Mouse (Mus musculus): ENCODE data around the gene Zfp422. TPM values are rescaled to one million over a fixed set of nuclear protein-coding genes. Genes with fewer than 3 reads are reported as not detected.

Zfp422 gene
- polyA plus RNA-seq, 1 experiment, result 31.5 TPM

- TF ChIP-seq CTCF (IDR thresholded peaks at IDR 0.05; ENCODE audit: low read depth, low read length), result no peak
- TF ChIP-seq POLR2A (IDR thresholded peaks at IDR 0.05; ENCODE audit: borderline replicate concordance, low read depth, low read length), result no peak
- H3K4me3 ChIP-seq (ENCODE audit: insufficient read depth, low read length), result no peak overlapping the region
- H3K27ac ChIP-seq (ENCODE audit: insufficient read depth, low read depth, low read length), result no peak overlapping the region
- peaks cover 11% of the 10 kb centered on the region for H3K4me1 ChIP-seq (ENCODE audit: control insufficient read depth, insufficient read depth, low read length)
Observed at GRCm38 (mm10) chr6:116651437-116652118, 22.8 kb upstream of the Zfp422 start.

DNA sequence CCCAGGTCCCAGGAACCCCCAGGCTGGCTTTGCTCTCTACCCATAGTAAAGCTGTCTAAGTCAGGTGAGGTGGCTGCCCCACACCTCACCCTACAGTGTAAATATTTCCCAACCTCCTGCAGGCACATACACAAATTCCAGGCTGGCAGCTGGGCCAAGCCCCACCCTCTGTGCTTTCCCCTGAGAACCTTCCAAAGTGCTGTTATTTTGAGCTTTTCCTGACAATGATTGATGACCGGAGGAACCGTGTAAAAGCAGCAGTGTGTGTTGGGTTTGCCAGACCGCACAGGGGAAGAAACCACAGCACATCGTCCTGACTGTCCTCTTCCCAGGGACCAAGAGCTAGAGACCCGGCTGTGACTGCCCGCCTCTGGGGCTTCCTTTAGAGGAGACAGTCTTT, 21.6 kb upstream of the Zfp422 start, which contains the start of gene Depp1:
TSS of gene Depp1 (plus strand) at position 204 of the 400 bp plus-strand sequence.
- no peak within 1 kb of the TSS for H3K27ac ChIP-seq (ENCODE audit: insufficient read depth, low read depth, low read length)
- H3K4me3 ChIP-seq (ENCODE audit: insufficient read depth, low read length), result no peak within 1 kb of the TSS
- H3K4me1 ChIP-seq (ENCODE audit: control insufficient read depth, insufficient read depth, low read length), result peaks cover 7% of the 10 kb centered on the region
- TF ChIP-seq POLR2A (IDR thresholded peaks at IDR 0.05; ENCODE audit: borderline replicate concordance, low read depth, low read length) (no peak), CTCF (IDR thresholded peaks at IDR 0.05; ENCODE audit: low read depth, low read length) (no peak)

DNA sequence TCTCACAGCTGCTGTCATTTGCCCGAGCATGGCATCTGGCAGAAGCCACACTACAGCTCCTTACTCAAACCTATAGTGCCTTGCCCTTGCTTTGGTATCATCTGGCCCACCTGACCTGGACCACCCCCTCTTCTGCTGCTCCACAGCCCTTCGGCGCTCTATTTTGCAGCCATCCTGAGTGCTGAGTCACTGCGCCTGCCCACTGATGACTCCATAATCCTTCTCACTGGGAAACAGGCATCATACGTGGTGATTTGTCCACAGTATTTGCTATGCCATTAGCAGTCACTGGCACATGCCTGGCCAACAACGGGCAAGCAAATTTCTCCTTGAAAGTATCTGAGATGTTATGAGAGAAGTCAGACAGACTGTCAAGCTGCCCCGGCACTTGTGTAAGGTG, 21.0 kb upstream of the Zfp422 start:
- H3K27ac ChIP-seq (ENCODE audit: insufficient read depth, low read depth, low read length), result no peak overlapping the region
- H3K4me3 ChIP-seq (ENCODE audit: insufficient read depth, low read length), result no peak overlapping the region
- peaks cover 5% of the 10 kb centered on the region for H3K4me1 ChIP-seq (ENCODE audit: control insufficient read depth, insufficient read depth, low read length)
- no peak for TF ChIP-seq CTCF (IDR thresholded peaks at IDR 0.05; ENCODE audit: low read depth, low read length)
- no peak for TF ChIP-seq POLR2A (IDR thresholded peaks at IDR 0.05; ENCODE audit: borderline replicate concordance, low read depth, low read length)

DNA sequence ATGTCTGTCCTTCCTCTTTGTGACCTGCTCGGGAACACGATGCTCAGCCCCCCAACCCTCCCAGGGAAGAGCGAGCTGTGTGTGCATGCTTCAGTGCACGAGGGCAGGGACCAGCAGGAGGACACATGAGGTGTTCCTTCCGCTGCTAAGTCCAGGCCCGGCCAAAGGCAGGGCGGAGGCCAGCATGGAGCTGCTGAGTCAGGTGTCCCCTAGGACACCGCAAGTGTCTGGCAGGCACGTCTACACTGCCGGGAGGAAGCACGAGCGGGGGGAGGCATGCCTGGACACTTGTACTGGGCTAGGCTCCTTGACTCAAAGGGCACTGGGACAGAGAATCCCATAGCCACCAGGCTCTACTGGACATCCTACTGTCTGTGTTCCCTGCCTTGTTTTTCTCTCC, 19.0 kb upstream of the Zfp422 start:
- no peak overlapping the region for H3K4me3 ChIP-seq (ENCODE audit: insufficient read depth, low read length)
- H3K27ac ChIP-seq (ENCODE audit: insufficient read depth, low read depth, low read length), result no peak overlapping the region
- TF ChIP-seq CTCF (IDR thresholded peaks at IDR 0.05; ENCODE audit: low read depth, low read length) (no peak), POLR2A (IDR thresholded peaks at IDR 0.05; ENCODE audit: borderline replicate concordance, low read depth, low read length) (no peak)
- 0 out of 2 replicates have a peak, but pooled peaks cover 3% of the 10 kb centered on the region for H3K4me1 ChIP-seq (ENCODE audit: control insufficient read depth, insufficient read depth, low read length)

DNA sequence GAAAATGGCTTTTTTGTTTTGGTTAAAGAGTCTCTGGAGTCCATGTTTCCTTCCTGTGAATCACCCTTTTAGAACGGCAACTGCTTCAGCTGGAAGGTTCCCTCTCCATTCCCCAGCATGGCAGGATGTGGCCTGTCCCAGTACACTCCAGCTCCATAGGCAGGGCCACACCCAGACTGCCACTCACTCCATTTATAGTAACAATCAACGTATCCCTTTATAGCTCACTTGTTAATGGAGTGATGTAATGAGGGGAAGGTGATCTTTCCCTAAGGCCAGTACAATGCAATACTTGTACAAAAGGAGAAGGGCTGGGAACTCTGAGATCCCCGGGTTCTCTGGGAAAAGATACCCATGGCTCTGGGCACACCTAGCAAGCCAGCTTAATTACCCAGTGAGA, 15.5 kb upstream of the Zfp422 start:
- TF ChIP-seq POLR2A (IDR thresholded peaks at IDR 0.05; ENCODE audit: borderline replicate concordance, low read depth, low read length) (no peak), CTCF (IDR thresholded peaks at IDR 0.05; ENCODE audit: low read depth, low read length) (no peak)
- Histone ChIP-seq H3K4me1 (ENCODE audit: control insufficient read depth, insufficient read depth, low read length) (0 out of 2 replicates have a peak, but pooled peaks cover 3% of the 10 kb centered on the region), H3K27ac (ENCODE audit: insufficient read depth, low read depth, low read length) (no peak overlapping the region), H3K4me3 (ENCODE audit: insufficient read depth, low read length) (no peak overlapping the region)

DNA sequence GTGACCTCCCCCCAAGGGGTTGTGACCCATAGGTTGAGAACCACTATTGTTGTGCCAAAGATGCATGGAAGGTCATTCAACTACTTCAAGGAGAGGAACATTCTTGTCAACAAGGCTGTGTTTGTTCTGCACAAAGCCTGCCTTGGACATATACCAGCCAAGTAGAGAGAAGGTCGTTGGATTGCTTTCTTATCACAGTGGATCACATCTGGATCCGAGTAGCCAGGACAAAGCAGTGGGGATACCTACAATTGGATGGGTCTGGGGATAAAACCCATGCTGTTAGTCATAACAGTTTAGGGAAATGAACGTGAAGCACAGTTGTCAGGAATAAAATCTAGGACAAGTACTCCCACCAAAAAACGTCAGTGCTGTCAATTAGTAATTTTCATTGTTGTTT, 15.1 kb upstream of the Zfp422 start:
- H3K4me1 ChIP-seq (ENCODE audit: control insufficient read depth, insufficient read depth, low read length), result 0 out of 2 replicates have a peak, but pooled peaks cover 3% of the 10 kb centered on the region
- TF ChIP-seq CTCF (IDR thresholded peaks at IDR 0.05; ENCODE audit: low read depth, low read length) (no peak), POLR2A (IDR thresholded peaks at IDR 0.05; ENCODE audit: borderline replicate concordance, low read depth, low read length) (no peak)
- H3K4me3 ChIP-seq (ENCODE audit: insufficient read depth, low read length), result no peak overlapping the region
- H3K27ac ChIP-seq (ENCODE audit: insufficient read depth, low read depth, low read length), result no peak overlapping the region

GRCm38 (mm10) chr6:116642942-116643341, 14.1 kb upstream of the Zfp422 start:
- H3K27ac ChIP-seq (ENCODE audit: insufficient read depth, low read depth, low read length), result no peak overlapping the region
- no peak overlapping the region for H3K4me3 ChIP-seq (ENCODE audit: insufficient read depth, low read length)
- TF ChIP-seq CTCF (IDR thresholded peaks at IDR 0.05; ENCODE audit: low read depth, low read length) (no peak), POLR2A (IDR thresholded peaks at IDR 0.05; ENCODE audit: borderline replicate concordance, low read depth, low read length) (no peak)
- 0 out of 2 replicates have a peak, but pooled peaks cover 3% of the 10 kb centered on the region for H3K4me1 ChIP-seq (ENCODE audit: control insufficient read depth, insufficient read depth, low read length)

DNA sequence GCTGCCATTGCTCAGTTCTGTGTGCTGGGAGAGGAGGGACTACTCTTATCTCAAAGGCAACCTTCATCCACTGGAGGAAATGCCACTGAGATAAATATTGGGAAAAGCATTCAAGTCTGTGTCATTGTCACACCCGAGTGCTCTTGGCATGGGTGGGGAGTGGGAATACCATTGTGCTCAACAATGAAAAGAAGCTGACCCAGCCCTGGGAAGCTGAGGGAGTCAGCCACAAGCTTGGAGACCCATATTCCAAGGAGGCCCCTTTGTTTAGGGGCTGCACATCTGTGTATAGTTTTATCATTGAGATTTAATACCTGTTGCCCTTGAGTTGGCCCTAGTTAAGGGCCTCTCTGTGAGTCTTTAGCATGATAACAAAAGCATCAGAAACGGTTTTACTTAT, 10.9 kb upstream of the Zfp422 start:
- H3K4me1 ChIP-seq (ENCODE audit: control insufficient read depth, insufficient read depth, low read length), result peaks cover 20% of the 10 kb centered on the region
- no peak overlapping the region for H3K27ac ChIP-seq (ENCODE audit: insufficient read depth, low read depth, low read length)
- H3K4me3 ChIP-seq (ENCODE audit: insufficient read depth, low read length), result no peak overlapping the region
- TF ChIP-seq CTCF (IDR thresholded peaks at IDR 0.05; ENCODE audit: low read depth, low read length), result no peak
- no peak for TF ChIP-seq POLR2A (IDR thresholded peaks at IDR 0.05; ENCODE audit: borderline replicate concordance, low read depth, low read length)

DNA sequence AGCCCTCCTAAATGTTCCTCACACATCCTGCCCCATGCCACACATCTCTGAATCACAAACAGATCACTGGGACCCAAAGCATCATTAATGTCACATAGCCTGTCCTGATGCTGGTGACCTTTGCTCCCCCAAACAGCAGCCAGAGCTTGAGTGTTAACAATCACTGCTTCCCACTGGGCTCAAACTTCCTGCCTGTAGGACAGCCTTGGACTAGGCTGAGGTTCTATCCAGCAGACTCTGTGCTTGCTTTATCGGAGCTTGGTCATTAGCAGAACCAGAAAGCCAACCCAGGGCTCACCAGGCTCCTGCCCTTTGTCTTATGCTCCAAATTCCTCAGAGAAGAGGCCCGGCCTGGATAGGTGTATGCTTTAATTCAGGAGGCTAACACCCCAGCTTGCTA, 10.1 kb upstream of the Zfp422 start:
- Histone ChIP-seq H3K4me3 (ENCODE audit: insufficient read depth, low read length) (no peak overlapping the region), H3K27ac (ENCODE audit: insufficient read depth, low read depth, low read length) (no peak overlapping the region), H3K4me1 (ENCODE audit: control insufficient read depth, insufficient read depth, low read length) (peaks cover 18% of the 10 kb centered on the region)
- TF ChIP-seq POLR2A (IDR thresholded peaks at IDR 0.05; ENCODE audit: borderline replicate concordance, low read depth, low read length) (no peak), CTCF (IDR thresholded peaks at IDR 0.05; ENCODE audit: low read depth, low read length) (no peak)

DNA sequence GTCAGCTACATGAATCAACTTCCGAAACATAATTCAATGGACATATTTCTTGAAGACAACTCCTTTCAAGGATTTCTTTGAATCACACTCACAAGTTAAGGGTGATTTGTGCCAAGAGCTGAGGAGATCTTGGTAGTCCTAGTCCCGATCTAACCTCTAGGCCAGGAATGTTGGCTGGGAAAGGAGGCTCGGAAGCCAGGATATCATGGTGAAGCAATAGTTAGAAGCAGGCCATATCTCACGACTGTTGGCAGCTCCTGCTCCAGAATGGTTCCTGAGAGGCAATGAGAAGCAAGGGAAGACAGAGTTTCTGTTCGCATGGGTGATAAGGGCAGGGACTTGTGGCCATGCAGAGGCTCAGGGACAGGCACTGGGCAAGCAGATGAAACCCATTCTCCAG, 8.7 kb upstream of the Zfp422 start:
- H3K4me1 ChIP-seq (ENCODE audit: control insufficient read depth, insufficient read depth, low read length), result peaks cover 19% of the 10 kb centered on the region
- no peak overlapping the region for H3K27ac ChIP-seq (ENCODE audit: insufficient read depth, low read depth, low read length)
- no peak for TF ChIP-seq CTCF (IDR thresholded peaks at IDR 0.05; ENCODE audit: low read depth, low read length)
- no peak overlapping the region for H3K4me3 ChIP-seq (ENCODE audit: insufficient read depth, low read length)
